Mouse (Mus musculus) heart, embryonic 13.5 days (tissue): ENCODE measurements around the gene Ltk. TPM values are rescaled to one million over a fixed set of nuclear protein-coding genes. Genes with fewer than 3 reads are reported as not detected.

Experiments used
- ATAC-seq: fragments of 200-750 bp; cut with Nextera tagmentation; 2 replicates; pipeline ENCODE4 v1.8.0; 2017; ENCODE audit warnings: moderate TSS enrichment; ENCODE audit not compliant: insufficient number of reproducible peaks, low FRiP score, low TSS enrichment; ENCODE audit errors: extremely low read depth
- H3K27ac ChIP-seq: fragments of 300-500 bp; sonication (generic); replicated peaks from 2 replicates; pipeline ENCODE4 v1.5.1; 2015; ENCODE audit warnings: moderate library complexity, mild to moderate bottlenecking, inconsistent platforms
- H3K27me3 ChIP-seq: fragments of 300-500 bp; sonication (generic); replicated peaks from 2 replicates; pipeline ENCODE4 v1.6.1; 2015; ENCODE audit warnings: mild to moderate bottlenecking, inconsistent platforms
- H3K36me3 ChIP-seq: fragments of 300-500 bp; sonication (generic); 2 replicates; pipeline ENCODE4 v1.6.1; 2015; ENCODE audit warnings: mild to moderate bottlenecking, inconsistent platforms
- H3K4me1 ChIP-seq: fragments of 300-500 bp; sonication (generic); 2 replicates; pipeline ENCODE4 v1.6.1; 2015; ENCODE audit warnings: inconsistent platforms
- H3K4me2 ChIP-seq: fragments of 300-500 bp; sonication (generic); 2 replicates; pipeline ENCODE4 v1.6.1; 2015; ENCODE audit warnings: inconsistent platforms, mild to moderate bottlenecking, moderate library complexity
- H3K4me3 ChIP-seq: fragments of 300-500 bp; sonication (generic); 2 replicates; pipeline ENCODE4 v1.5.1; 2015; ENCODE audit warnings: moderate library complexity, mild to moderate bottlenecking, inconsistent platforms
- H3K9ac ChIP-seq: fragments of 300-500 bp; sonication (generic); 2 replicates; pipeline ENCODE4 v1.6.1; 2015; ENCODE audit warnings: inconsistent platforms, mild to moderate bottlenecking, moderate library complexity
- H3K9me3 ChIP-seq: fragments of 300-500 bp; sonication (generic); 2 replicates; pipeline ENCODE4 v1.6.1; 2016; ENCODE audit warnings: inconsistent platforms
- WGBS: fragments of 180-500 bp; shearing (Covaris S2); methylation state at CpG from one replicate; pipeline ENCODE4 v1.1.7; 2015; ENCODE audit warnings: mixed read lengths; 5-methylcytosine and 5-hydroxymethylcytosine counted together
- polyA plus RNA-seq: library from polyadenylated mRNA; unstranded; fragments of >200 nt; fragmentation: Nextera tagmentation; extraction: Ambion mirVana; gene quantifications from 2 replicates; pipeline ENCODE4 v1.2.1, GENCODE M21; 2015

The Ltk gene
- polyA plus RNA-seq, 1 experiment from 2014 or later = 0.19 TPM

- Histone ChIP-seq H3K4me2 (peak overlapping the region; percentile 99), H3K4me1 (peaks cover 15% of the 10 kb centered on the region), H3K36me3 (peaks cover 2% of the 10 kb centered on the region), H3K27me3 (peaks cover 89% of the 10 kb centered on the region), H3K9ac (peak overlapping the region; percentile 78), H3K9me3 (no peaks in the 10 kb centered on the region), H3K4me3 (peak overlapping the region; percentile 73), H3K27ac (no peak overlapping the region)
- no peak for ATAC-seq
- under 1% methylated on average over 65 of the region's 77 CpGs for WGBS
These were observed 2.0 kb downstream of the Ltk start for GRCm38 (mm10) chr2:119758101-119758843.

- Histone ChIP-seq H3K27ac (no peak overlapping the region), H3K9ac (peak overlapping the region; percentile 78), H3K36me3 (no peaks in the 10 kb centered on the region), H3K4me2 (peak overlapping the region; percentile 99), H3K27me3 (peaks cover 95% of the 10 kb centered on the region), H3K9me3 (no peaks in the 10 kb centered on the region), H3K4me1 (peaks cover 15% of the 10 kb centered on the region), H3K4me3 (peak overlapping the region; percentile 73)
- ATAC-seq = no peak
- 2% methylated on average over 31 of the region's 31 CpGs for WGBS
These were observed 2.6 kb downstream of the Ltk start for GRCm38 (mm10) chr2:119757601-119758100.

GRCm38 (mm10) chr2:119749260-119749659 is 11.0 kb downstream of the Ltk start:
- H3K4me1 ChIP-seq = peaks cover 15% of the 10 kb centered on the region
- no peaks in the 10 kb centered on the region for H3K9me3 ChIP-seq
- H3K36me3 ChIP-seq = no peaks in the 10 kb centered on the region

GRCm38 (mm10) chr2:119747554-119747953 is 12.7 kb downstream of the Ltk start:
- peaks cover 79% of the 10 kb centered on the region for H3K27me3 ChIP-seq
- WGBS = 67% methylated on average over 7 of the region's 7 CpGs

More at GRCm38 (mm10) chr2:119749260-119749659, 11.0 kb downstream of the Ltk start:
- Histone ChIP-seq H3K4me3 (no peak overlapping the region), H3K9ac (no peak overlapping the region), H3K4me2 (no peak overlapping the region), H3K27ac (no peak overlapping the region), H3K27me3 (peaks cover 79% of the 10 kb centered on the region)
- WGBS = 70% methylated on average over 13 of the region's 13 CpGs
- ATAC-seq = no peak

GRCm38 (mm10) chr2:119745281-119745680 is 14.9 kb downstream of the Ltk start:
- H3K9me3 ChIP-seq = no peaks in the 10 kb centered on the region
- H3K4me3 ChIP-seq = no peak overlapping the region
- 9% methylated on average over 1 of the region's 1 CpGs for WGBS
- 0 out of 2 replicates have a peak overlapping the region, but pooled peaks have one; percentile 55 for H3K27ac ChIP-seq
- H3K36me3 ChIP-seq = no peaks in the 10 kb centered on the region
- peaks cover 58% of the 10 kb centered on the region for H3K27me3 ChIP-seq
- peaks cover 48% of the 10 kb centered on the region for H3K4me1 ChIP-seq
- no peak overlapping the region; the same call in 1 of the 2 replicates for H3K9ac ChIP-seq
- peak overlapping the region; percentile 99 for H3K4me2 ChIP-seq
- no peak for ATAC-seq

More at GRCm38 (mm10) chr2:119747554-119747953, 12.7 kb downstream of the Ltk start:
- Histone ChIP-seq H3K4me2 (no peak overlapping the region), H3K27ac (no peak overlapping the region), H3K4me1 (peaks cover 32% of the 10 kb centered on the region), H3K4me3 (no peak overlapping the region), H3K9me3 (no peaks in the 10 kb centered on the region), H3K36me3 (no peaks in the 10 kb centered on the region), H3K9ac (no peak overlapping the region)
- no peak for ATAC-seq

- Histone ChIP-seq H3K9ac (peak overlapping the region; percentile 71), H3K4me2 (peak overlapping the region; percentile 99), H3K27ac (peak overlapping the region; percentile 55; the same call in 1 of the 2 replicates), H3K4me3 (peak overlapping the region; percentile 65), H3K4me1 (peaks cover 50% of the 10 kb centered on the region), H3K27me3 (peaks cover 50% of the 10 kb centered on the region), H3K36me3 (no peaks in the 10 kb centered on the region), H3K9me3 (no peaks in the 10 kb centered on the region)
- peak; percentile 5; the same call in 1 of the 2 replicates for ATAC-seq
- 2% methylated on average over 46 of the region's 46 CpGs for WGBS
These were observed 15.8 kb downstream of the Ltk start for GRCm38 (mm10) chr2:119744163-119745111.

- whole genome bisulfite sequencing = 13% methylated on average over 22 of the region's 22 CpGs
- H3K36me3 ChIP-seq = no peaks in the 10 kb centered on the region
- H3K4me2 ChIP-seq = peak overlapping the region; percentile 99
- H3K9me3 ChIP-seq = no peaks in the 10 kb centered on the region
- peaks cover 50% of the 10 kb centered on the region for H3K4me1 ChIP-seq
- no peak for ATAC-seq
- peaks cover 43% of the 10 kb centered on the region for H3K27me3 ChIP-seq
- H3K9ac ChIP-seq = peak overlapping the region; percentile 71
- H3K4me3 ChIP-seq = peak overlapping the region; percentile 65
- H3K27ac ChIP-seq = no peak overlapping the region
These were observed 16.4 kb downstream of the Ltk start for GRCm38 (mm10) chr2:119743808-119744162.

- H3K36me3 ChIP-seq = no peaks in the 10 kb centered on the region
- H3K27ac ChIP-seq = no peak overlapping the region
- WGBS = 10% methylated on average over 30 of the region's 31 CpGs
- H3K27me3 ChIP-seq = peaks cover 40% of the 10 kb centered on the region
- ATAC-seq = no peak
- peak overlapping the region; percentile 99 for H3K4me2 ChIP-seq
- peaks cover 50% of the 10 kb centered on the region for H3K4me1 ChIP-seq
- H3K9me3 ChIP-seq = no peaks in the 10 kb centered on the region
- peak overlapping the region; percentile 87 for H3K9ac ChIP-seq
- H3K4me3 ChIP-seq = peak overlapping the region; percentile 65
These were observed 16.9 kb downstream of the Ltk start for GRCm38 (mm10) chr2:119743176-119743807.

- Histone ChIP-seq H3K4me3 (peak overlapping the region; percentile 65), H3K36me3 (no peaks in the 10 kb centered on the region), H3K4me2 (peak overlapping the region; percentile 99), H3K9ac (peak overlapping the region; percentile 87), H3K9me3 (no peaks in the 10 kb centered on the region), H3K27ac (no peak overlapping the region), H3K4me1 (peaks cover 50% of the 10 kb centered on the region), H3K27me3 (peaks cover 35% of the 10 kb centered on the region)
- ATAC-seq = no peak
- under 1% methylated on average over 67 of the region's 70 CpGs for WGBS
These were observed 17.6 kb downstream of the Ltk start for GRCm38 (mm10) chr2:119742461-119743175.

- Histone ChIP-seq H3K27ac (peak within 1 kb of the TSS; percentile 90), H3K4me3 (peak within 1 kb of the TSS; percentile 65), H3K36me3 (no peaks in the 10 kb centered on the region), H3K9ac (peak within 1 kb of the TSS; percentile 87), H3K4me2 (peak within 1 kb of the TSS; percentile 99), H3K9me3 (no peaks in the 10 kb centered on the region), H3K4me1 (peaks cover 56% of the 10 kb centered on the region), H3K27me3 (peaks cover 36% of the 10 kb centered on the region)
- WGBS = under 1% methylated on average over 49 of the region's 53 CpGs
- peak; percentile 64; the same call in 1 of the 2 replicates for ATAC-seq
These were observed 18.4 kb downstream of the Ltk start, which contains the start of gene Itpka for GRCm38 (mm10) chr2:119741581-119742411. Itpka (plus strand) TSS chr2:119742337.
